Mouse (Mus musculus) cerebellum, postnatal 10 days (tissue): Measurements from ENCODE around the gene Cacna2d2.

Experiments used
- DNase-seq, 2 experiments: peaks; one replicate each; pipeline ENCODE4 v3.0.0; 2021; ENCODE audit warnings: mixed read lengths in 2 of 2

Gene Cacna2d2

DNA sequence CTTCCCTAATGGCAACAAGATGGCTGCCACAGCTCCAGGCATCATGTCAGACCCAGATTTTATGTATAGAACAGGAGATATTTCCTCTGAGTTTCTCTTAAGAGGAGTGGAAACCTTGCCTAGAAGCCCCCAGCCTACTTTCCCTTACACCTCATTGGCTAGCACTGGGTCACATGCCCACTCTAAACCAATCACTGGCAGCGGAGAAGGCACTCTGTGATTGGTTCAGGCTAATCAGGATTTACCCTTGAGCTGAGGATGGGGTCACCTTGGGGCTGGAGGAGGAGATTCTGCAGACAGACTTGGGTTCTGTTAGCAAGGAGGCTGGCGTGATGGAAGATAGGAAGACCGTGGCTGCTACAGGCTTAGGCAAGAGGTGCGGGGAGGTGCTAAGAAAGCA is 10.0 kb downstream of the Cacna2d2 start:
- no peak for DNase-seq

DNA sequence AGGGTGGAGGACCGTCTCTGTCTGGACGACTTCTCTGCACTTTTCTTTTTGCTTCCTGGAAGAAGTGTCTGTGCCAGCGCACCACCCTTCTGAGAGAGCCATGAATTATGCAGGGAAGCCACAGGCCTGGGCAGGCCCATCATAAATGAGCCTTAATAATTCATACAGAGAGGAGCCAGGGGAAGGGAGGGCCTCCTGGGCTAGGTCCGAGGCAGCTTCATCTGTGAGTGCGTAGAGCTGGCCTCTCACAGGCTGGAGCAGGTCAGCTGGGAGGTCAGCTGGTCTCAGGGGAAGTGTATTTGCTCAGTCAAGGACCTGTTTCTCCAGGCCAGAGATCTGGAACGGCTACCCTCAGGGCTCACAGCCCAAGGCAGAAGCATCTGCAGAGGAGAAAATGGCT is 17.7 kb downstream of the Cacna2d2 start:
- DNase-seq = peak in 1 of 2 experiments; percentile 26

DNA sequence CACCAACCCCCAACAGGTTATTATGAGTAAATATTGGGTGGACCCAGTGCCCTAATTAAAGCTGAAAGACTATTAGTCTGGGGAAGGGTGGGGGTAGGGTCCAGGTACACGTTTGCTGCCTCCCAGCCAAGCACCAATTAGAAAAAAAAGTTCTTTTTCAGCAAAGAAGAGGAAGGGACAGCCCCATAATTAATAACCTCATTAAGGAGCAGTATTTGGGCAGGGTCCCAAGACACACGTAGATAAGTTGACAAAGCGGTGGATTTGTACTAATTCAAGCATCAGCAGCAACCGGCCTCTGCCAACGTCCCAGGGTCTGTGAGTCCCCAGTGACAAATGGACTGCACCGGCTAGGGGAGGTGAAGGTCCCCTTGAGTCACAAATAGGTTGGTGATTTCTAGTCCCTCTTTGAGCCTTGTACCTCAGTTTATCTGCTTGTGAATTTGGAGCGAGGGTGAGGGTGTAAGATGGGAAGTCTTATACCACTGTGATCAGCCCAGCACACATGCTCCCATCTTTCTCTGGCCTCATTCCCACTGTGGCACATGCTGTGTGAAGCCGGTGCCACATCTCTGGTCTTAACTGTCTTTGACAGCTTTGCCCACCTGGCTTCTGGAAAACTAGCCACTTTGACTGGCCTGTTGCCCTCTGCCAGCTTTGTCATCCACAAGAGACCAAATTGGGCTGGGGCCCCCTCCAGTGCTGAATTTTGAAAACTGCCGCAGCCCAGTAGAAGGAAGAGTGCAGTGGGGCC is 20.3 kb downstream of the Cacna2d2 start:
- DNase-seq = peak; percentile 70 to 75

DNA sequence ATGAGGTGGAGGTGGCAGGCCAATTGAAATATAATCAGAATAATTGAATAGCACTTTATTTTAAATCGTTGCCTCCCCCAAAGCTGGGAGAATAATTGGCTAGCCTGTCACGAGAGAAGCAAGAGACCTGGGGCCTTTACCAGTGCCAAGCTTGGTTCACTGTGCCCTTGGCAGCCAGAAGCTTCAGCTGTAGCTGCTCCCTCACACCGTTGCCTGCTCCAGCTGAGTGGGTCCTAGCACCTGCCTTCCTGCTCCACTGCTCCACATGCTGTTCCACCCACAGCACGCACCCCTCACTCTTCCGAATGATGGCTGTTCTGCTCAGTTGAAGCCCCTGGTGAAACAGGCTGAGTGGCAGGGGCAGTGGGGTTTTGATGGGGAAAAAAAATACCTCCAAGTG is 21.5 kb downstream of the Cacna2d2 start:
- DNase-seq = peak; percentile 49 to 52

DNA sequence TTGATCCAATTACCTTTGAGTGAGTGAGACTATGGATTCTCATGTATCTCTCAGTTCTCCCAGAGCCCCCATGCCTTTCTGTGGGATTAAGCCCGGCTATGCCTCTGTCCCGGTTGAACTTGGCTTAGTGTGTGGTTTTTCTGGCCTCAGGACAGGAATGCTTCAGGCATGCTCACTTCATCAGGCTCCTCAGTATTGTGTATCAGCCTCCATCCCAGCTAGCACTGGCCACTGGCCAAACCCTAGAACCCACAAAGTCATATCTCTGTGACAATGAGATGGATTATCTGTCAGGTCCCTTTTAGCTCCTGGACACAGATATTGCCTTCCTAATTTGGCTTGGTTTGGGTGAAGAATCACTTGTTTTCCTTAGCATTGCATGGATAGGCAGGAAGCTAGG is 23.5 kb downstream of the Cacna2d2 start:
- DNase-seq = peak; percentile 41 to 42

DNA sequence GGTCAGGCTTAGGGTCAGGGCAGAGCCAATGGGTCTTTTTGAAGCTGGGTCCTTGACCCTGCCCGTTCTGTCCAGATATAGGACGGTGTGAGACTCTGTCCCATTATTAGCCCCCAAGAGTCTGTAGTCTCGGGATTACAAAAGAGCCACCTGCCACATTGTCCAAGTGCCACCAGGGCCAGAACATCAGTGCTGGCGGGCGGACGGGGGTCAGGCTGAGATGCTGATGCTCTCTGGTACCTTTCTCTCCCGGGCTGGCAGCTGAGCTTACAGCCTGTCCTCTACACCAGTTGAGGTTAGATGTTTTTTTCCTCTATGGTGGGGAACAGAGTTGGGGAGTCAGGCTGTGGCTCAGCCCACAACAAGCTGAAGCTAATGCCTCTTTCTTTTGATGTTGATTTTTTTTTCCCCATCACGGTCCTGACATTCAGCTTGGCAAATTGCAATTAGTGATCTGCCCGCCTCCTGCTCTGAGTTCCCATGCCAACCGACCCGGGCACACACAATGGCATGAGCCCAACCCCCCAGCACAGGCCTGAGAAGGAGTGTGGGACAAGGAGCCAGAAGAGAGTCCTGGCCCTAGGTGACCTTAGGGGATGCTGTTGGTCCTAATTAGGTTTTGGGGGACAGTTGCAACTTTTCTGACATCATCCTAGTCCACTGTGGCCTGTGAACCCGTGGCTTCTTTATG is 25.2 kb downstream of the Cacna2d2 start:
- DNase-seq = peak; percentile 63 to 65

DNA sequence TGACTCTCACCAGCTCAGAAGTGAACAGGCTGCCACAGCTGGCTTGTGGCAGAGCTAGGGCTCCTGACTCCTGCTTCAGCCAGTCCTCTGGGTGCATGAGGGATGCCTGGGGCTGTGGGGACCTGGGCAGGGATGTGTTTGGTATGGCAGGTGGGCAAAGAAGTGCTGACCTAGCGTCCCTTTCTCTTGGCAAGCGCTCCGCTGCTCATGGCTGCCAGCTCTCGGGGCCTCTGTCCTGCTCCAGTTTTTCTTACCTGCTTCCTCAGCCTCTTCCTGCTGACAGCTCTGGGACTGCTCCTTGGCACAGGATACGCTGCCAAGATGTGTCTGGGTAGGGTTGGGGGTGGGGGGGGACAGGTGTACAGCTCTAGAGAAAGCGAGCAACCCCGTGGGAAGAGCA is 28.5 kb downstream of the Cacna2d2 start:
- DNase-seq = peak; percentile 69

DNA sequence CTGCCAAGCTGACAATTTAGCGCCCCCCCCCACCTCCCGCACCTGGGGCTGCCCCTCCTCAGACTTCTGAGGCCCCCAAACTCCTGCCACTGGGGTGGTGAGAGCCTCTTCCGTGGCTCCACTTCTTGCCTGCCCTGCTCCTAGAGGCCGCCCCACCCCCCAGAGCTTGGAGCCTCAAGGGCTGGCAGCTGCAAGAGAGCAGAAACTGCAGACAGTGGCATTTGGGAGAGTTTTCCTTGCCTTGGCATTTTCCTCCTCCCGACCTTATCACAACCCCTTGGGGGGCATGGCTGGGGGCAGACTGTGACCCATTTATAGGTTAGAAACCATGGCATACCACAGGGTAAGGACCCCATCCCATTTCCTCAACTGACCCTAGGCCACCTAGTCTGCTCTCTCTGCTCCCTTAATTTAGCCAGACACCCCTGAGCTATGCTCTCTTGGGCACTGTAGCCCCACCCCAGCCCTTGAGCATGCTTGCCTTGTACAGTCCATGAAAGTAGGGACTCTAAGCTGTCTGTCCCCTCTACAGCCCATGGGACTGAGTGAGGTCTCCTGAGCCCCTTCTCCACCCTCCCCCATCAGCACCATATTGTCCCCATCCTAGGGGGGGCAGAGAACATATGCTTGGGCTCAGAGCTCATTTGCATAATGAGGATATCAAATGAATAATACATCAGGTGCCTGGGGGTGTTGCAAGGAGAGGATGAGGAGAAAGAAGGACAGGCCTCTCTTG is 29.2 kb downstream of the Cacna2d2 start:
- DNase-seq = peak in 1 of 2 experiments; percentile 47

DNA sequence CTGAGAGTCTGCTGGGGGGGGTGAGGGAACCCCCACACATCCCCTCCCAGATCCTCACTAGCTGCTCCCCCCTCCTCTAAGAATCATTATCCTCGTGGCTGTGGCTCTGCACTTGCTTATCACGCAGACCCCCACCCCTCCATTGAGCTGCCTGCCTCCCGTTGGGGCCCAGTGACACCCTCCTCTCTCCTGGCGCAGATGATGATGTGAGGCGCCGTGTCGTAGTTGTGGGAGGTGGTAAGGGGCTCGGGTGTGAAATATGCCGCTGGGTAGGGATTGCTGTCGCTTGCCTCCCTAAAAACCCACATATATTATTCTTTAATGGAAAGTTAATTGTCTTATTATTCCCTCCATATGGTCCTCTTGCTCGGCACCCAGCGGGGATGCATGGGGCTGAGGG is 31.0 kb downstream of the Cacna2d2 start:
- no peak for DNase-seq

DNA sequence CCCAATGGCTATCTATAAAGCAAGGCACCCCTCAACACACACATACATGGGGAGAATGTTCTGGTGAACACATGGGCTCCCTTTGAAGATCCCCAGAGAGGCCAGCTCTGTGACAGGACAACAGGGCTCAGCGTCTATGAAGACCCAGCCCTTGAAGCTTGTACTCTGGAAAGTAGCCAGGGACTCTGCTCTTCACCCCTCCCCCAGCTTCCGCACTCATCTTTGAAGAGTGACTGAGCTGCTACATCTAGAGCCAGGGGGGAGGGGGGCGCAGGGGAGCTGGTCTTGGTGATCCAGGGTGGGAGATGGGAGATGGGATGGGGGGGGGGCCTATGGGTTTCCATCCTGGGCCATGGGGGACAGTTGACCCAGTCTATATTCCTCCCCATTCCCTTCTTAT is 33.1 kb downstream of the Cacna2d2 start:
- DNase-seq = peak in 1 of 2 experiments; percentile 42

DNA sequence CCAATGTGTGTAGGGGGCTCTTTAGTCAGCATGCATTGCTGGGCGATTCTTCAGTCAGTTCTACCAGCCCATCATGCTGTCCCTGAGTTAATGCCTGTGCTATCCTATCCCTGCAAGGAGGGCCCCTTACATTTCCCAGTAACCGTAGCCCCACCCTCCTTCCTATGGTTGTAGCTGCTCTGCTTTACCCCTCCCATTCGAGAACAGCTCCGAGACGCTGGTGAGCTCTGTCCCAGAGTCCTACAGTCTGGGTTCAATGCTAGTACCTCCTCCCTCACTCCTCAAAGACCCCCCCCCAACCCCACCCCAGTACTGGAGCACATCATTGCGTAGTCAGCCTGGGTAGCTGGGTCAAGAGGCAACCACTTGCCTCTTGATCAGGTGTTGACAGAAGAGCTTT is 35.4 kb downstream of the Cacna2d2 start:
- DNase-seq = no peak

DNA sequence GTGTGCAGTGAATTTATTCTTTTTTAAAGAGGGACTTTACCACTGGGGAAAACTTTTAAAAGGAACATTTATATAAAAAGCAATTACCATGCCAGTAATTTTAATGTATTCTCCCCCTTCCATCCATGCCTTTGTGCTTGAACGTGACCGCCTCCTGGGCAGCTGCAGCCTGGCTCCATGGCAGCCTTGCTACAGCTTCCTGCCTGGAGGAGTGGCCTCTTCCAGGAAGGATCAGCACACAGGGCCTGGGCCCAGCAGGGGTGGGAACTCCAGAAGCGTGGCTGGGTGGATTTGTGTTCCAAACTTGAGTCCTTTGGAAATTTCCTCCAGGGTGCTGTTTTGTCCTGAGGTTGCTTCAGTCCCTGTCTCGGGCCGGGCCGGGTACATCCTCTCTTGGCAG is 35.9 kb downstream of the Cacna2d2 start:
- peak; percentile 47 to 52 for DNase-seq

DNA sequence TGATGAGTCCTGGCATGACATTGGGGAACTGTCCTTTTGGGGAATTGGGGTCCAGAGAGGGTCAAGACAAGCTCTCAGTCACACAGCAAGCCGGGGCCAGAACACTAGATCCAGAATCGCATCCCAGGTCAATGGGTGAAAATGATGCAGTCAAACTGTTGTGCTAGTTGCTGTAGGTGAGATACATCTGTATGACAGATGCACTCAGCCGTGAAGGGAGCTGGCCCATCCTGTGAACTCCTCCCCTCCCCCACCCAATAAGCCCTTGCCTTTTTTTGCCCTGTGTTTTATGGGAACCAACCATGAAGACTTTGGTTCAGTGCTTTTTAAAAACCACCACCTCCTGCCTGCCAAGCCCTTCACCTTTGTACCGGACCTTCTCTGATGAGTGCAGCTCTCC is 43.5 kb downstream of the Cacna2d2 start:
- no peak for DNase-seq

DNA sequence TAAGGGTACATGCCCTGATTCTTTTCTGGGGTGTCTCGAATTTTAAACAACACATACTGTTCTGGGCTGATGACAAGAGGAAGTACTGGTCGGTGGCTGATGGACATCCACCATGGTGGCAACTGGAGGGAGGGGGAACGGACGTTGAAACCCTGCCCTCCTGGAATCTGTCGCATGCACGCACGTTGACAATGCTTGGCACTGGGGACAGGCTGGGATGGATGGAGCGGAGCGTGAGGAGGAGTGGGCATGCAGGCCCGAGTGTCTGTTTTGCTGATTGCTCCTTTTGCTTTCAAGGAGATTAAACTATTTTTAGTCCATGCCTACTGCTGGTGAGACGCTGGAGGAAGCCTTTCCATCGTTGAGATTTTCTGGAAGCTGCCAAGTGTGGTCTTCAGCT is 43.9 kb downstream of the Cacna2d2 start:
- DNase-seq = peak; percentile 51 to 55

DNA sequence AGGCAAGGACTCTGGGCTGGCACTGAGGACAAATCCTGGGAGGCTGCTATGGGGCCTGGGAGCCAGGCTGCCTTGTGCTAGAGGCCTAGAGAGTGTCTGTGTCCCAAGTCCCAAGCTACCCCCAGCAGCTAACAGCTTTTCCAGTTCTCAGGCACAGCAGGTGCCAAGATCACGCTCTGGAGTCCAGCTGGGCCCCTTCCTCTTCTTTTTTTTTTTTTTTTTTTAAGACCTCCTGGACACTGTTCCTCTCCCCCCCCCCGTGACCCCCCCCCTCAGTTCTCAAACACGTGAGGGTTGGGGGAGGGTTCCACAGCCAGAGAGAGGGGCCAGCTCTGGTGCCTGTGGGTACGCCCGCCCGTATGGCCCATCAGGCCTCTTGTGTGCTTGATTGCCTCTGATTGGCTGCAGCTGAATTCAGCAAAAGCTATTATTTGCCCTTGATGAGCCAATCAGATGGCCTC is 45.6 kb downstream of the Cacna2d2 start:
- DNase-seq = no peak

DNA sequence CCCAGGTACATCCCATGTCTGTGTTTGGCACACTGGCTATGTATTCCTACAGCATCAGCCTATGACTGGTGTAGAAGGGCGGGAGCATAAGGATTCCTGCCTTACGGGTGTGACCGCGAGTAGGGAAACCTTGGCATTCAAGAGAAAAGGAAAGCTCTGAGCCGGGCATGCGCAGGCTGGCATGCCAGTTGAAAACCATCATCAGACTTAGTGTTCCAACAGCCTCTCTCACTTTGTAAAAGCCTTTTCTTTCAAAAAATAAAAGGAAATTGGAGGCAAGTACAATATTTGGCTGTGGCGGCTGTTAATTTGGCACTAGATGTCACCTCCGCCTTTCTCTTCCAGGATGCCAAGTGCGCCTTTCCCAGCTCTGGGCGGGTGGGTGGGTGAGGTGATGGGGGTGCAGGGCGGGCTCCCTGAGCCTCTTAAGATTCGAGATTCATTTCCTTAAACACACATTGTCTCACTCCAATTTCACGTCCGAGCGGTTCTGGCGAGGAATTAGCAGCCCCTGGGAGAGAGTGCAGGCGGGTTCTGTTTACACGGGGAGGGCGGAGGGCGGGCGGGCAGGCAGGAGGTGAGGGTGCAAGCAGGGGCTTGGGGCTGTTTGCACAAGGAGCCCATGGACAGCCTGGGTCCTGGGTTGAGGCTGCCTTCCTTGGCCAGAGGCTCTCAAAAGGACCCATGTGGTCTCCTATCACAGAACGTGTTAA is 49.5 kb downstream of the Cacna2d2 start:
- DNase-seq = peak; percentile 48 to 51

DNA sequence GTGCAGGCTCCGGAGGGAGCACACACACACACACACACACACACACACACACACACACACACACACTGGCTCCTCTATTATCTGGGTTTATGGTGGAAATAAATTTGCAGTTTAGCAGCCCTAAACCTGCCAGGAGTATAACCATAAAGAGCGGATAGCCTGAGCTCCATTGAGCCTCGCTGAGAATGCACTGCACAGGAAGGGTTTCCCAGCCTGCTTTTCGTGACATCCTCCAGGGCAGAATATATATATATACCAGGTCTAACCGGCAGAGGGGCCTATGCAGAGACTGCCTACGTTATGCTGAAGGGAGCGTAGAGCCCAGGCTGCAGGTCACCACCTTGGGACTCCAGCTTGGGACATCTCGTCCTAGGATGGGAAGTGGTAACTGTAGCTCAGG is 52.0 kb downstream of the Cacna2d2 start:
- no peak for DNase-seq

DNA sequence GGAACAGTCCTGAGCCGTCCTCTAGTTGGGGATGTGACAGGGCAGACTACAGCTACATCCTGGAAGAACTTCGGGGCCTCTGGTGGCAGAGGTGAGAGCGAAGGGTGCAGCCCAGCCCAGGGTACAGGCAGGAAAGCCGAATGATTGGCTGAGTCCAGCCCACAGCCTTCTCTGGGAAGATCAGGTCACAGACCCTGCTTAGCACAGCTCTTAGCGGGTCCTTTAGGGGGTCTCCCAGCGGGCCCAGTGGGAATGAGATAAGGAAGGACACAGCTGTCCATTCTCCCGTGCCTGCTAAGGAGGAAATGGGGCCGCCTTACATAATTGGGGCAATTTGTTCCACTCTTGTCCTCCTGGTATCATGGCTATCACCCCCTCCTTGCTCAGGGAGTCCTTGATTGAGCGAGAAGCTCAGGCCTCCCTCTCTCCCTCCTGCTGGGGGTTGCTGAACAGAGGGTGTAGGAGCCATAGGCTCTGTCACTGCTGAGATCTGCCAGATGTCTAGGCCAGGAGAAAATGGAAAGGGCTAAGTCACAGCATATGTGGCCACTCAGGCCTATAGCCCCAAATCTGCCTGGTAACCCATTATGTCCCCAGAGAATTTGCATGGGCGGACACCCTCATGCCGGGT is 52.6 kb downstream of the Cacna2d2 start:
- DNase-seq = no peak

DNA sequence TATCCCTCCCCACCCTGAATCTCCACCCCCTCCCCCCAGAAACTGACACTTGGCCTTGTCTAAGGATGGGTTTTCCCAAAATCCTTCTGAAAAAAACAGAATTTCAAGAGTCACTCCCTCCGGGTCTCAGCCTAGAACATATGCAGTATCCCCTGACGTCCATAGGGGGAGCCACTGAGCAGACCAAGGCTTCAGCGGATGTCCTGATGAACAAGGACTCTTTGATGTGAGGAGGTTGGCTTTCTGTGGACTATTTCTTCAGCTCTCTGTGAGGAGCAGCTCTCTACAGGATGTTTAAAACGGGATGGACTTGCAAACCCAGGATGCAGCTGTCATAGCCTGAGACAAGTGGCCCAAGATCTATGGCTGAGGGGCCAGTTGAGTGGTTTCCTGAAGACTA is 53.1 kb downstream of the Cacna2d2 start:
- peak; percentile 59 to 75 for DNase-seq

DNA sequence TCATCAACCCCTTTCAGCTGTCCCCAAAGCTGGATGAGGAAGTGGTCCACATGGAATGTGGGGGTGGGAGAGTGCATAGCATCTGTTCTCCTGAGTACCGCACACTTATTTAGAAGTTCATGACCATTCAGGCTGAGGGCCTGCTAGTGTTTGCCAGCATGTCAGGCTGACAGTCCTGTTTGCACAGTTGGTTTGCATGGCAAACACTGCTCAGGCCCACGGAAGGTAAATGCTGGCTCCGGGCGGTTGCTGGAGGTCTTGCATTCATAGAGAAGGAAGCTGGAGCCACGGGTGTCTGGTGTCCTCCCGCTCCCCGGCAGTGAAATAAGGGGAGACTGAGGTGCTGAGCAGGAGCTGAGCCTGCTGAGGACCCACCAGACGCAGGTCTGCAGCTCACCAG is 53.7 kb downstream of the Cacna2d2 start:
- DNase-seq = no peak

DNA sequence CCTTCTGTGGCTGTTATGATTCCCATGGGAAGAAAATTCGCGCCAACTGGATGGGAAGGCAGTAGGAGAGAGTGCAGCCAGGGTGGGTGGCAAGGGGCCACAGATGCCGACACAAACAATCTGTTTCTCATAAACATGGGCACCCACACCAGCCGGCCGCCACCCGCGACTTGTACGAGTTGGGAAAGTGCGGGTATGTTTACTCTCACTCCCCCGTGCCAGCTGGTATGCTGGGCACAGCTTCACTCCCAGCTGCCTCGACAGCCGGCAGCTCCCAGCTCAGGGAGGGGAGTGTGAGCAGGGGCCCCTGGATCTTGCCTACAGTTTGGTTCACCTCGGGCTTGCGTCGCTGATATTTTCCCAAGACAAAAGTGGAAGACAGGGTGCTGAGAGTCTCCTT is 57.3 kb downstream of the Cacna2d2 start:
- peak; percentile 76 to 84 for DNase-seq

DNA sequence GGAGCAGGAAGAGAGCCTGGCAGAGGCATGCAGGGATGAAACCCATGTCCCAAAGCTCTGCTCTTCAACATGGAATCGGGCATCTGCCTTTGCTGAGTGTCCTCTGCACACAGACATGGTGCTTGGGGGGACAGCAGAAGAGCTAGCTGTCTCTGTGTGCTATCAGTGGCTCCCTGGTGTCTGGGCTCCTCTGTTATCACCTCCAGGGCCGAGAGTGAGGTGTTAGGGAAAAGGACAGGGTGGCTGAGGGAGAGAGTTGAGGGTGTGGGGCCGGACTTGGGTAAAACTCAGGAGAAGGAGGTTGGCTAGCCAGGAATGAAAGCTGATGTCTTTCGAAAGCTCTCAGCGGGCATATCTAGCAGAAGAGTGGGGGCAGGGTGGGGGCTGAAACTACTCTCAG is 63.5 kb downstream of the Cacna2d2 start:
- no peak for DNase-seq

DNA sequence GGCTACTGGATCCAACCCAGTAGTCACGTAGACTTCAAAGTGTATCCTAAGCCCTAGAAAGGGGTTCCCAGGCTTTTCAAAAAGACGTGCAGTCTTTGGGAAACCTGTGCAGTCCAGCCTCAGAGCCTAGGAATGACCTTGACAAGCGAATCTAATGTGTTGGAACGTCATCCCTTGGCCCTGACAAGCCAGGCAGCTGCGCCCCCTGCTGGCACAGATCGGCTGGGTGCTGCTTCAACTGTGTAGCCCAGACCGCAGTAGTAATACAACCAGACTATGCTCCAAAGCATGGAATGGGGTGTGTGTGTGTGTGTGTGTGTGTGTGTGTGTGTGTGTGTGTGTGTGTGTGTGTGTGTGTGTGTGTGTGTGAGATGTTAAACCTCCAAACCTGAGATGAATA is 64.1 kb downstream of the Cacna2d2 start:
- DNase-seq = peak; percentile 95 to 97
